Mouse (Mus musculus) erythroblast, embryonic 14.5 days (primary cell): ENCODE data around the gene Ppp1r26.

Experiments used
- GATA1 ChIP-seq: IDR thresholded peaks from 2 replicates; pipeline ENCODE4 v1.6.1; 2012; ENCODE audit warnings: low read length, inconsistent platforms, mixed read lengths
- TAL1 ChIP-seq: IDR thresholded peaks from 3 replicates; pipeline ENCODE4 v1.6.1; 2012; ENCODE audit warnings: low read length, inconsistent platforms, mixed read lengths

- TF ChIP-seq TAL1, result no peak
- no peak for TF ChIP-seq GATA1
Measured at GRCm38 (mm10) chr2:28498431-28498830, 51.8 kb downstream of the Ppp1r26 start.
